Mouse (Mus musculus): ENCODE data around the gene Sec11a. TPM values are rescaled to one million over a fixed set of nuclear protein-coding genes. Genes with fewer than 3 reads are reported as not detected.

The Sec11a gene
- polyA plus RNA-seq, 1 experiment from 2014 or later, result 152 TPM

- 92% methylated on average over 14 of the region's 14 CpGs for WGBS
- H3K9ac ChIP-seq, result no peak overlapping the region
- ATAC-seq (ENCODE audit: insufficient number of reproducible peaks, low FRiP score), result no peak
- H3K9me3 ChIP-seq (replicated peaks), result no peaks in the 10 kb centered on the region
- H3K36me3 ChIP-seq, result peaks cover 68% of the 10 kb centered on the region
- peaks cover 4% of the 10 kb centered on the region; the same call in 1 of the 2 replicates for H3K4me1 ChIP-seq (replicated peaks)
- H3K4me2 ChIP-seq, result no peak overlapping the region
- no peak overlapping the region for H3K4me3 ChIP-seq
- H3K27ac ChIP-seq (ENCODE audit: poor library complexity, severe bottlenecking), result no peak overlapping the region
- H3K27me3 ChIP-seq (replicated peaks), result no peaks in the 10 kb centered on the region
Measured at GRCm38 (mm10) chr7:80894815-80895519, 52.6 kb downstream of the Sec11a start.

GRCm38 (mm10) chr7:80894196-80894595, 53.4 kb downstream of the Sec11a start:
- WGBS, result 67% methylated on average over 7 of the region's 7 CpGs
- Histone ChIP-seq H3K9me3 (replicated peaks) (no peaks in the 10 kb centered on the region), H3K9ac (no peak overlapping the region), H3K36me3 (peaks cover 70% of the 10 kb centered on the region), H3K4me3 (no peak overlapping the region), H3K4me2 (no peak overlapping the region), H3K27me3 (replicated peaks) (no peaks in the 10 kb centered on the region), H3K4me1 (replicated peaks) (peaks cover 10% of the 10 kb centered on the region), H3K27ac (ENCODE audit: poor library complexity, severe bottlenecking) (no peak overlapping the region)
- ATAC-seq (ENCODE audit: insufficient number of reproducible peaks, low FRiP score), result no peak

GRCm38 (mm10) chr7:80893753-80894129, 53.8 kb downstream of the Sec11a start:
- 55% methylated on average over 6 of the region's 6 CpGs for WGBS
- no peak overlapping the region for H3K4me3 ChIP-seq
- peaks cover 70% of the 10 kb centered on the region for H3K36me3 ChIP-seq
- H3K9ac ChIP-seq, result peak overlapping the region; percentile 3; the same call in 1 of the 2 replicates
- H3K4me1 ChIP-seq (replicated peaks), result peaks cover 14% of the 10 kb centered on the region
- peak overlapping the region; percentile 4; the same call in 1 of the 2 replicates for H3K27ac ChIP-seq (ENCODE audit: poor library complexity, severe bottlenecking)
- H3K27me3 ChIP-seq (replicated peaks), result no peaks in the 10 kb centered on the region
- no peak for ATAC-seq (ENCODE audit: insufficient number of reproducible peaks, low FRiP score)
- H3K9me3 ChIP-seq (replicated peaks), result no peaks in the 10 kb centered on the region
- H3K4me2 ChIP-seq, result no peak overlapping the region

- 88% methylated on average over 15 of the region's 15 CpGs for WGBS
- H3K4me1 ChIP-seq (replicated peaks), result peaks cover 18% of the 10 kb centered on the region
- no peaks in the 10 kb centered on the region for H3K27me3 ChIP-seq (replicated peaks)
- H3K27ac ChIP-seq (ENCODE audit: poor library complexity, severe bottlenecking), result peak overlapping the region; percentile 4; the same call in 1 of the 2 replicates
- H3K9ac ChIP-seq, result no peak overlapping the region; the same call in 1 of the 2 replicates
- no peak overlapping the region for H3K4me2 ChIP-seq
- H3K9me3 ChIP-seq (replicated peaks), result no peaks in the 10 kb centered on the region
- ATAC-seq (ENCODE audit: insufficient number of reproducible peaks, low FRiP score), result no peak
- H3K4me3 ChIP-seq, result no peak overlapping the region
- H3K36me3 ChIP-seq, result peaks cover 69% of the 10 kb centered on the region
Measured at GRCm38 (mm10) chr7:80893086-80893752, 54.4 kb downstream of the Sec11a start.

- Histone ChIP-seq H3K4me2 (no peak overlapping the region), H3K9me3 (replicated peaks) (no peaks in the 10 kb centered on the region), H3K9ac (no peak overlapping the region), H3K4me3 (no peak overlapping the region), H3K36me3 (peaks cover 43% of the 10 kb centered on the region), H3K27ac (ENCODE audit: poor library complexity, severe bottlenecking) (peak overlapping the region; percentile 56), H3K4me1 (replicated peaks) (peaks cover 18% of the 10 kb centered on the region), H3K27me3 (replicated peaks) (no peaks in the 10 kb centered on the region)
- WGBS, result 72% methylated on average over 13 of the region's 13 CpGs
- ATAC-seq (ENCODE audit: insufficient number of reproducible peaks, low FRiP score), result no peak
Measured at GRCm38 (mm10) chr7:80889841-80890241, 57.7 kb downstream of the Sec11a start.

GRCm38 (mm10) chr7:80889021-80889511, 58.5 kb downstream of the Sec11a start:
- 43% methylated on average over 9 of the region's 9 CpGs for WGBS
- Histone ChIP-seq H3K9me3 (replicated peaks) (no peaks in the 10 kb centered on the region), H3K4me1 (replicated peaks) (peaks cover 18% of the 10 kb centered on the region), H3K4me2 (no peak overlapping the region), H3K4me3 (no peak overlapping the region), H3K9ac (no peak overlapping the region), H3K27ac (ENCODE audit: poor library complexity, severe bottlenecking) (peak overlapping the region; percentile 56), H3K27me3 (replicated peaks) (no peaks in the 10 kb centered on the region), H3K36me3 (peaks cover 38% of the 10 kb centered on the region)
- peak; percentile 76 for ATAC-seq (ENCODE audit: insufficient number of reproducible peaks, low FRiP score)

- Histone ChIP-seq H3K36me3 (peaks cover 33% of the 10 kb centered on the region), H3K4me2 (no peak overlapping the region), H3K9ac (no peak overlapping the region), H3K4me3 (no peak overlapping the region), H3K4me1 (replicated peaks) (peaks cover 14% of the 10 kb centered on the region), H3K27me3 (replicated peaks) (no peaks in the 10 kb centered on the region), H3K9me3 (replicated peaks) (no peaks in the 10 kb centered on the region), H3K27ac (ENCODE audit: poor library complexity, severe bottlenecking) (peak overlapping the region; percentile 39)
- WGBS, result 61% methylated on average over 7 of the region's 7 CpGs
- 0 out of 2 replicates have a peak, but pooled peaks have one; percentile 1 for ATAC-seq (ENCODE audit: insufficient number of reproducible peaks, low FRiP score)
Measured at GRCm38 (mm10) chr7:80888595-80888994, 59.0 kb downstream of the Sec11a start.

GRCm38 (mm10) chr7:80885666-80886065, 61.9 kb downstream of the Sec11a start:
- whole genome bisulfite sequencing, result 29% methylated on average over 1 of the region's 1 CpGs
- Histone ChIP-seq H3K9ac (no peak overlapping the region), H3K4me1 (replicated peaks) (peaks cover 23% of the 10 kb centered on the region), H3K4me2 (no peak overlapping the region), H3K36me3 (peaks cover 4% of the 10 kb centered on the region), H3K4me3 (no peak overlapping the region), H3K9me3 (replicated peaks) (no peaks in the 10 kb centered on the region), H3K27ac (ENCODE audit: poor library complexity, severe bottlenecking) (no peak overlapping the region), H3K27me3 (replicated peaks) (no peaks in the 10 kb centered on the region)
- ATAC-seq (ENCODE audit: insufficient number of reproducible peaks, low FRiP score), result no peak

- no peak overlapping the region for H3K27ac ChIP-seq (ENCODE audit: poor library complexity, severe bottlenecking)
- peak overlapping the region; percentile 4; the same call in 1 of the 2 replicates for H3K9ac ChIP-seq
- peak; percentile 65 for ATAC-seq (ENCODE audit: insufficient number of reproducible peaks, low FRiP score)
- no peaks in the 10 kb centered on the region for H3K27me3 ChIP-seq (replicated peaks)
- no peaks in the 10 kb centered on the region for H3K9me3 ChIP-seq (replicated peaks)
- H3K4me1 ChIP-seq (replicated peaks), result peaks cover 8% of the 10 kb centered on the region; the same call in 1 of the 2 replicates
- peak overlapping the region; percentile 51 for H3K4me2 ChIP-seq
- peaks cover 4% of the 10 kb centered on the region for H3K36me3 ChIP-seq
- 24% methylated on average over 14 of the region's 14 CpGs for WGBS
- peak overlapping the region; percentile 16; the same call in 1 of the 2 replicates for H3K4me3 ChIP-seq
Measured at GRCm38 (mm10) chr7:80882830-80883505, 64.6 kb downstream of the Sec11a start.

- 49% methylated on average over 37 of the region's 37 CpGs for WGBS
- no peak overlapping the region for H3K4me2 ChIP-seq
- no peaks in the 10 kb centered on the region for H3K4me1 ChIP-seq (replicated peaks)
- ATAC-seq (ENCODE audit: insufficient number of reproducible peaks, low FRiP score), result no peak
- 0 out of 2 replicates have a peak, but pooled peaks cover 10% of the 10 kb centered on the region for H3K27me3 ChIP-seq (replicated peaks)
- peaks cover 72% of the 10 kb centered on the region for H3K36me3 ChIP-seq
- H3K4me3 ChIP-seq, result no peak overlapping the region
- H3K9ac ChIP-seq, result no peak overlapping the region
- H3K27ac ChIP-seq (ENCODE audit: poor library complexity, severe bottlenecking), result no peak overlapping the region
- H3K9me3 ChIP-seq (replicated peaks), result no peaks in the 10 kb centered on the region
Measured at GRCm38 (mm10) chr7:80875727-80876126, 71.9 kb downstream of the Sec11a start.

GRCm38 (mm10) chr7:80873631-80874030, 73.9 kb downstream of the Sec11a start:
- ATAC-seq (ENCODE audit: insufficient number of reproducible peaks, low FRiP score), result no peak
- H3K36me3 ChIP-seq, result peaks cover 93% of the 10 kb centered on the region
- 0 out of 2 replicates have a peak, but pooled peaks cover 10% of the 10 kb centered on the region for H3K27me3 ChIP-seq (replicated peaks)
- no peak overlapping the region for H3K9ac ChIP-seq
- no peak overlapping the region for H3K27ac ChIP-seq (ENCODE audit: poor library complexity, severe bottlenecking)
- H3K4me1 ChIP-seq (replicated peaks), result no peaks in the 10 kb centered on the region
- WGBS, result 90% methylated on average over 2 of the region's 2 CpGs
- H3K9me3 ChIP-seq (replicated peaks), result no peaks in the 10 kb centered on the region
- H3K4me3 ChIP-seq, result no peak overlapping the region
- H3K4me2 ChIP-seq, result no peak overlapping the region
